Mouse (Mus musculus) brain, embryonic 18.5 days (tissue): ENCODE measurements around the gene A830031A19Rik.

ENCODE experiments used
- DNase-seq: peaks from one replicate; pipeline ENCODE4 v3.0.0-alpha.2; 2012; ENCODE audit warnings: low read depth, low spot score

The A830031A19Rik gene

GRCm38 (mm10) chr11:24008976-24009375, 65.9 kb downstream of the A830031A19Rik start:
- DNase-seq, result no peak

- DNase-seq, result no peak
Measured at GRCm38 (mm10) chr11:24008244-24008643, 66.6 kb downstream of the A830031A19Rik start.

GRCm38 (mm10) chr11:24005445-24006156, 69.3 kb downstream of the A830031A19Rik start:
- peak; percentile 14 for DNase-seq

GRCm38 (mm10) chr11:24000675-24001074, 74.2 kb downstream of the A830031A19Rik start:
- no peak for DNase-seq
